Mouse (Mus musculus): ENCODE measurements around the gene Tmem179b.

DNA sequence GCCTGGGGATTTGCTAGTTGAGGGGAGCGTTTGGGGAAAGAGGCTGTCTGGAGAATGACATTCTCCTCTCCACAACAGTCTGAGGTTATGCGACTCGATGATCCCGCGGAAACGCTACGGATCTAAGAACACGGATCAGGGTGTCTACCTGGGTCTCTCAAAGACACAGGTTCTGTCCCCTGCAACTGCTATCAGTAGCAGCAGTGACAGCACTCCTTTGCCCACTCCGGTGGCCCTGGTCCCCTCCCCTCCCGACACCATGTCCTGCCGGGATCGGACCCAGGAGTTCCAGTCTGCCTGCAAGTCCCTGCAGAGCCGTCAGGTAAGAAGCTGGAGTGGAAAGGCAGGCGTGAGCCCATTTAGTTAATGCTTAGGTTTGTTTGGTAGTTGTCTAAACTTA lies 32.1 kb downstream of the Tmem179b start:
- TF ChIP-seq CTCF (IDR thresholded peaks at IDR 0.05; ENCODE audit: extremely low read depth, insufficient read length, insufficient replicate concordance, low read depth, low read length) (no peak), POLR2A (IDR thresholded peaks at IDR 0.05; ENCODE audit: low read depth, low read length) (no peak)
